Mouse (Mus musculus): ENCODE results near the gene Sirt7. TPM values are rescaled to one million over a fixed set of nuclear protein-coding genes. Genes with fewer than 3 reads are reported as not detected.

The Sirt7 gene
- total RNA-seq, 2 experiments from 2014 or later: 37.5 to 40.6 TPM

- DNase-seq (ENCODE audit: extremely low spot score in 1 of 2, low spot score in 2 of 2): peak; percentile 76 to 93
- intact Hi-C loops (cut with DNase I): loop anchor here (2.0 kb wide), 1 partner anchor 152 kb away; no protein-coding TSS in a partner anchor
Measured at GRCm38 (mm10) chr11:120624680-120625111, 344 bp downstream of the Sirt7 start.

- peak; percentile 44 to 83 for DNase-seq (ENCODE audit: extremely low spot score in 1 of 2, low spot score in 2 of 2)
- intact Hi-C loops (cut with DNase I): loop anchor here (2.0 kb wide), 1 partner anchor 153 kb away; no protein-coding TSS in a partner anchor
Measured at GRCm38 (mm10) chr11:120623961-120624679, 920 bp downstream of the Sirt7 start.

- intact Hi-C loops (cut with DNase I): no loop called here
- DNase-seq (ENCODE audit: extremely low spot score in 1 of 2, low spot score in 2 of 2): peak in 1 of 2 experiments; percentile 8
Measured at GRCm38 (mm10) chr11:120622805-120623204, 2.2 kb downstream of the Sirt7 start.

GRCm38 (mm10) chr11:120620195-120620594 is 4.8 kb downstream of the Sirt7 start:
- no peak for DNase-seq (ENCODE audit: extremely low spot score in 1 of 2, low spot score in 2 of 2)
- intact Hi-C loops (cut with DNase I): no loop called here

GRCm38 (mm10) chr11:120618619-120619535 is 6.2 kb downstream of the Sirt7 start:
- intact Hi-C loops (cut with DNase I): no loop called here
- peak in 1 of 2 experiments; percentile 18 for DNase-seq (ENCODE audit: extremely low spot score in 1 of 2, low spot score in 2 of 2)

GRCm38 (mm10) chr11:120617519-120618112 is 7.4 kb downstream of the Sirt7 start, which contains the start of gene Pcyt2:
TSS of gene Pcyt2 (minus strand) at chr11:120617936.
- intact Hi-C loops (cut with DNase I): no loop called here
- peak; percentile 87 to 95 for DNase-seq (ENCODE audit: extremely low spot score in 1 of 2, low spot score in 2 of 2)

GRCm38 (mm10) chr11:120616617-120617294 is 8.3 kb downstream of the Sirt7 start:
- intact Hi-C loops (cut with DNase I): no loop called here
- no peak for DNase-seq (ENCODE audit: extremely low spot score in 1 of 2, low spot score in 2 of 2)

- intact Hi-C loops (cut with DNase I): no loop called here
- DNase-seq (ENCODE audit: extremely low spot score in 1 of 2, low spot score in 2 of 2): no peak
Measured at GRCm38 (mm10) chr11:120615606-120616203, 9.3 kb downstream of the Sirt7 start.

- intact Hi-C loops (cut with DNase I): no loop called here
Measured at GRCm38 (mm10) chr11:120615167-120615566, 9.9 kb downstream of the Sirt7 start.

GRCm38 (mm10) chr11:120613976-120614375 is 11.1 kb downstream of the Sirt7 start:
- intact Hi-C loops (cut with DNase I): no loop called here
- DNase-seq (ENCODE audit: extremely low spot score in 1 of 2, low spot score in 2 of 2): no peak

More at GRCm38 (mm10) chr11:120615167-120615566, 9.9 kb downstream of the Sirt7 start:
- no peak for DNase-seq (ENCODE audit: extremely low spot score in 1 of 2, low spot score in 2 of 2)

GRCm38 (mm10) chr11:120613481-120613972 is 11.5 kb downstream of the Sirt7 start:
- intact Hi-C loops (cut with DNase I): no loop called here
- DNase-seq (ENCODE audit: extremely low spot score in 1 of 2, low spot score in 2 of 2): no peak

- intact Hi-C loops (cut with DNase I): no loop called here
- peak in 1 of 2 experiments; percentile 84 for DNase-seq (ENCODE audit: extremely low spot score in 1 of 2, low spot score in 2 of 2)
Measured at GRCm38 (mm10) chr11:120612763-120613162, 12.3 kb downstream of the Sirt7 start.

GRCm38 (mm10) chr11:120610477-120611046 is 14.5 kb downstream of the Sirt7 start:
- intact Hi-C loops (cut with DNase I): no loop called here
- DNase-seq (ENCODE audit: extremely low spot score in 1 of 2, low spot score in 2 of 2): no peak

GRCm38 (mm10) chr11:120609250-120609649 is 15.8 kb downstream of the Sirt7 start:
- intact Hi-C loops (cut with DNase I): no loop called here
- no peak for DNase-seq (ENCODE audit: extremely low spot score in 1 of 2, low spot score in 2 of 2)

- DNase-seq (ENCODE audit: extremely low spot score in 1 of 2, low spot score in 2 of 2): no peak
- intact Hi-C loops (cut with DNase I): no loop called here
Measured at GRCm38 (mm10) chr11:120608241-120609034, 16.6 kb downstream of the Sirt7 start, which contains the start of gene Npb. TSS of gene Npb (plus strand) at chr11:120608477.

- intact Hi-C loops (cut with DNase I): no loop called here
- no peak for DNase-seq (ENCODE audit: extremely low spot score in 1 of 2, low spot score in 2 of 2)
Measured at GRCm38 (mm10) chr11:120606764-120607163, 18.3 kb downstream of the Sirt7 start.

- intact Hi-C loops (cut with DNase I): no loop called here
- no peak for DNase-seq (ENCODE audit: extremely low spot score in 1 of 2, low spot score in 2 of 2)
Measured at GRCm38 (mm10) chr11:120605667-120606066, 19.4 kb downstream of the Sirt7 start.

All from left cerebral cortex, postnatal 10 days (tissue).